Mouse (Mus musculus) limb, embryonic 15.5 days (tissue): ENCODE measurements around the gene Fgf12. TPM values are rescaled to one million over a fixed set of nuclear protein-coding genes. Genes with fewer than 3 reads are reported as not detected.

Experiments
- ATAC-seq: fragments of 200-750 bp; cut with Nextera tagmentation; 2 replicates; pipeline ENCODE4 v1.8.0; 2017; ENCODE audit warnings: low read depth, moderate TSS enrichment; ENCODE audit not compliant: insufficient number of reproducible peaks, low FRiP score, low TSS enrichment
- H3K27ac ChIP-seq: fragments of 300-500 bp; sonication (generic); 2 replicates; pipeline ENCODE4 v1.5.1; 2015; ENCODE audit warnings: moderate library complexity, mild to moderate bottlenecking, inconsistent platforms
- H3K27me3 ChIP-seq: fragments of 300-500 bp; sonication (generic); 2 replicates; pipeline ENCODE4 v1.6.1; 2015; ENCODE audit warnings: inconsistent platforms
- H3K36me3 ChIP-seq: fragments of 300-500 bp; sonication (generic); 2 replicates; pipeline ENCODE4 v1.6.1; 2015; ENCODE audit warnings: inconsistent platforms
- H3K4me1 ChIP-seq: fragments of 300-500 bp; sonication (generic); 2 replicates; pipeline ENCODE4 v1.6.1; 2015; ENCODE audit warnings: inconsistent platforms
- H3K4me2 ChIP-seq: fragments of 300-500 bp; sonication (generic); 2 replicates; pipeline ENCODE4 v1.6.1; 2015; ENCODE audit warnings: mild to moderate bottlenecking, inconsistent platforms
- H3K4me3 ChIP-seq: fragments of 300-500 bp; sonication (generic); 2 replicates; pipeline ENCODE4 v1.5.1; 2015; ENCODE audit warnings: mild to moderate bottlenecking, inconsistent platforms
- H3K9ac ChIP-seq: fragments of 300-500 bp; sonication (generic); 2 replicates; pipeline ENCODE4 v1.6.1; 2015; ENCODE audit warnings: inconsistent platforms
- H3K9me3 ChIP-seq: fragments of 300-500 bp; sonication (generic); 2 replicates; pipeline ENCODE4 v1.6.1; 2016; ENCODE audit warnings: inconsistent platforms
- WGBS: fragments of 180-500 bp; shearing (Covaris S2); methylation state at CpG from one replicate; pipeline ENCODE4 v1.1.7; 2015; 5-methylcytosine and 5-hydroxymethylcytosine counted together
- polyA plus RNA-seq: library from polyadenylated mRNA; unstranded; fragments of >200 nt; fragmentation: Nextera tagmentation; extraction: Ambion mirVana; gene quantifications from 2 replicates; pipeline ENCODE4 v1.2.1, GENCODE M21; 2015

Gene Fgf12
- 5.8 and 7.3 TPM in 2 replicates for polyA plus RNA-seq

GRCm38 (mm10) chr16:28752638-28753118 lies at the start of gene Fgf12:
Fgf12 (minus strand) TSS chr16:28753068.
- no peaks in the 10 kb centered on the region for H3K9me3 ChIP-seq
- 0 out of 2 replicates have a peak, but pooled peaks cover 9% of the 10 kb centered on the region for H3K27me3 ChIP-seq
- no peak within 1 kb of the TSS for H3K9ac ChIP-seq
- H3K4me3 ChIP-seq: peak within 1 kb of the TSS; percentile 31
- no peak within 1 kb of the TSS for H3K27ac ChIP-seq
- no peaks in the 10 kb centered on the region for H3K36me3 ChIP-seq
- H3K4me2 ChIP-seq: peak within 1 kb of the TSS; percentile 57
- peaks cover 12% of the 10 kb centered on the region for H3K4me1 ChIP-seq
- WGBS: under 1% methylated on average over 16 of the region's 16 CpGs
- no peak for ATAC-seq

- H3K36me3 ChIP-seq: no peaks in the 10 kb centered on the region
- no peak overlapping the region for H3K4me3 ChIP-seq
- ATAC-seq: no peak
- no peak overlapping the region for H3K9ac ChIP-seq
- no peak overlapping the region for H3K27ac ChIP-seq
- no peaks in the 10 kb centered on the region for H3K27me3 ChIP-seq
- H3K9me3 ChIP-seq: no peaks in the 10 kb centered on the region
- no peaks in the 10 kb centered on the region for H3K4me1 ChIP-seq
- WGBS: 0% methylated on average over 4 of the region's 4 CpGs
- H3K4me2 ChIP-seq: no peak overlapping the region
Observed at GRCm38 (mm10) chr16:28793115-28793514, 40.2 kb upstream of the Fgf12 start.

- Histone ChIP-seq H3K4me1 (no peaks in the 10 kb centered on the region), H3K9me3 (no peaks in the 10 kb centered on the region), H3K9ac (no peak overlapping the region), H3K36me3 (no peaks in the 10 kb centered on the region), H3K27ac (no peak overlapping the region), H3K4me2 (no peak overlapping the region), H3K4me3 (no peak overlapping the region), H3K27me3 (no peaks in the 10 kb centered on the region)
- WGBS: 84% methylated on average over 2 of the region's 2 CpGs
- no peak for ATAC-seq
Observed at GRCm38 (mm10) chr16:28770276-28770675, 17.4 kb upstream of the Fgf12 start.

GRCm38 (mm10) chr16:28761417-28761976 lies 8.6 kb upstream of the Fgf12 start:
- H3K9me3 ChIP-seq: no peaks in the 10 kb centered on the region
- H3K4me1 ChIP-seq: no peaks in the 10 kb centered on the region
- no peak for ATAC-seq
- no peaks in the 10 kb centered on the region for H3K36me3 ChIP-seq
- 81% methylated on average over 4 of the region's 4 CpGs for WGBS
- H3K9ac ChIP-seq: no peak overlapping the region
- no peaks in the 10 kb centered on the region for H3K27me3 ChIP-seq
- no peak overlapping the region for H3K4me3 ChIP-seq
- no peak overlapping the region for H3K4me2 ChIP-seq
- H3K27ac ChIP-seq: no peak overlapping the region

GRCm38 (mm10) chr16:28753124-28753917 lies 453 bp upstream of the Fgf12 start:
- Histone ChIP-seq H3K4me3 (peak overlapping the region; percentile 31), H3K27me3 (0 out of 2 replicates have a peak, but pooled peaks cover 9% of the 10 kb centered on the region), H3K27ac (no peak overlapping the region), H3K36me3 (no peaks in the 10 kb centered on the region), H3K4me2 (peak overlapping the region; percentile 57), H3K9me3 (no peaks in the 10 kb centered on the region), H3K4me1 (peaks cover 12% of the 10 kb centered on the region), H3K9ac (no peak overlapping the region)
- WGBS: under 1% methylated on average over 33 of the region's 33 CpGs
- ATAC-seq: peak; percentile 81

GRCm38 (mm10) chr16:28734461-28734860 lies 18.4 kb downstream of the Fgf12 start:
- Histone ChIP-seq H3K27me3 (no peaks in the 10 kb centered on the region), H3K4me3 (no peak overlapping the region), H3K4me2 (no peak overlapping the region), H3K36me3 (no peaks in the 10 kb centered on the region), H3K9ac (no peak overlapping the region), H3K9me3 (no peaks in the 10 kb centered on the region), H3K27ac (no peak overlapping the region), H3K4me1 (no peaks in the 10 kb centered on the region)
- 34% methylated on average over 3 of the region's 3 CpGs for WGBS
- 0 out of 2 replicates have a peak, but pooled peaks have one; percentile 55 for ATAC-seq

- no peak overlapping the region for H3K27ac ChIP-seq
- no peak for ATAC-seq
- 77% methylated on average over 6 of the region's 6 CpGs for WGBS
- H3K4me2 ChIP-seq: no peak overlapping the region
- H3K4me1 ChIP-seq: no peaks in the 10 kb centered on the region
- no peaks in the 10 kb centered on the region for H3K9me3 ChIP-seq
- H3K9ac ChIP-seq: no peak overlapping the region
- H3K27me3 ChIP-seq: no peaks in the 10 kb centered on the region
- no peak overlapping the region for H3K4me3 ChIP-seq
- H3K36me3 ChIP-seq: no peaks in the 10 kb centered on the region
Observed at GRCm38 (mm10) chr16:28726792-28727191, 26.1 kb downstream of the Fgf12 start.

- Histone ChIP-seq H3K4me3 (no peak overlapping the region), H3K4me2 (no peak overlapping the region), H3K9me3 (no peaks in the 10 kb centered on the region), H3K4me1 (no peaks in the 10 kb centered on the region), H3K27me3 (no peaks in the 10 kb centered on the region), H3K27ac (no peak overlapping the region), H3K9ac (no peak overlapping the region), H3K36me3 (no peaks in the 10 kb centered on the region)
- WGBS: 63% methylated on average over 3 of the region's 3 CpGs
- ATAC-seq: no peak
Observed at GRCm38 (mm10) chr16:28706623-28707022, 46.2 kb downstream of the Fgf12 start.

GRCm38 (mm10) chr16:28700346-28700745 lies 52.5 kb downstream of the Fgf12 start:
- H3K27me3 ChIP-seq: no peaks in the 10 kb centered on the region
- H3K4me3 ChIP-seq: no peak overlapping the region
- no peak overlapping the region for H3K9ac ChIP-seq
- no peak overlapping the region for H3K27ac ChIP-seq
- H3K4me2 ChIP-seq: no peak overlapping the region
- H3K9me3 ChIP-seq: no peaks in the 10 kb centered on the region
- WGBS: 85% methylated on average over 4 of the region's 4 CpGs
- H3K4me1 ChIP-seq: no peaks in the 10 kb centered on the region
- no peaks in the 10 kb centered on the region for H3K36me3 ChIP-seq
- no peak for ATAC-seq

GRCm38 (mm10) chr16:28696851-28697250 lies 56.0 kb downstream of the Fgf12 start:
- Histone ChIP-seq H3K4me2 (no peak overlapping the region), H3K9me3 (no peaks in the 10 kb centered on the region), H3K36me3 (no peaks in the 10 kb centered on the region), H3K27ac (no peak overlapping the region), H3K27me3 (no peaks in the 10 kb centered on the region), H3K4me3 (no peak overlapping the region), H3K9ac (no peak overlapping the region), H3K4me1 (peaks cover 6% of the 10 kb centered on the region)
- WGBS: 63% methylated on average over 3 of the region's 3 CpGs
- no peak for ATAC-seq

GRCm38 (mm10) chr16:28694113-28694899 lies 58.6 kb downstream of the Fgf12 start:
- 17% methylated on average over 15 of the region's 15 CpGs for WGBS
- Histone ChIP-seq H3K27me3 (no peaks in the 10 kb centered on the region), H3K36me3 (no peaks in the 10 kb centered on the region), H3K4me3 (peak overlapping the region; percentile 14; the same call in 1 of the 2 replicates), H3K27ac (no peak overlapping the region), H3K9ac (no peak overlapping the region), H3K4me2 (peak overlapping the region; percentile 31; the same call in 1 of the 2 replicates), H3K4me1 (peaks cover 6% of the 10 kb centered on the region), H3K9me3 (no peaks in the 10 kb centered on the region)
- 0 out of 2 replicates have a peak, but pooled peaks have one; percentile 44 for ATAC-seq
